Mouse (Mus musculus) G1E (cell line): Measurements from ENCODE around the gene Ebf4.

Experiments
- CTCF ChIP-seq: IDR thresholded peaks from 2 replicates; pipeline ENCODE4 v1.5.1; 2012; ENCODE audit warnings: low read depth, low read length, inconsistent platforms, mixed read lengths
- POLR2AphosphoS5 ChIP-seq: IDR thresholded peaks from 2 replicates; pipeline ENCODE4 v1.6.1; 2012; ENCODE audit warnings: low read depth, low read length, inconsistent platforms; ENCODE audit not compliant: insufficient replicate concordance

DNA sequence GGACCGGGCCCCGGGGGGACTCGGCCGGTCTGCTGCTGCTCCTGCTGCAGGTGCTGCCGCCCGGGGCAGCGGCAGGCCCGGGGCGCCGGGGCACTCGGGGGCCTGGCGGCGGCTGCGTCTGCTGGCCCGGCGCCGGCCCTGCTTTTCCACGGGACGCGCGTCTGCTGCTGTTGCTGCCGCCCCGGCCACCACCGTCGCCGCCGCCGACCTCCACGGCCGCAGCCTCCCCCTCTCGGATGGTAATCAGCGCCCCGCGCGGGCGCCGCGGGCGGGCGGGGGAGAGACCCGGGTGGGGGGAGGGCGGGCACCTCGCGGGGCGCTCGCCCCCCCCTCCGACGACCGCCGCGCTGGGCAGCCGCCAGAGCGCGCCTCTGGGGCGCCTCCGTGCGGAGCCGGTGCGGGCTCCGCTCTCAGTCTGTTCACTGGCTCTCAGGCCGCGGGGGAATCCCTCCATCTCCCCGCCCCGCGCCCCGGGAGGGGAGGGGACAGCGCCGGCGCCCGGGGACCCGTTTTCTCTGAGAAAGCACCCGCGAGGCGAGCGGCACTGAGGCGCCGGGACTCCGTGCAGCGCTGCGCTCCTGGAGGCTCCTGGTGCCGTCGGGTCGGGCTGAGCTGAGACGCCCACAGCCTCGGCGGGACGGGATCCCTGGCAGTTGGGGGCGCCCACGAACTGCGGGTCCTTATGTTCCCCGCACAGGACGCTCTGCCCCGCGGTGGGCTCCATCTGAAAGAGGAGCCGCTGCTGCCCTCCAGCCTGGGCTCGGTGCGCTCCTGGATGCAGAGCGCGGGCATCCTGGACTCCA lies 563 bp downstream of the Ebf4 start:
- TF ChIP-seq CTCF (no peak), POLR2AphosphoS5 (no peak)
